Mouse (Mus musculus): ENCODE results near the gene Tctex1d4. TPM values are rescaled to one million over a fixed set of nuclear protein-coding genes. Genes with fewer than 3 reads are reported as not detected.

Gene Tctex1d4
- total RNA-seq, 2 experiments from 2014 or later = not detected

GRCm38 (mm10) chr4:117132794-117133143 is 6.2 kb downstream of the Tctex1d4 start:
- DNase-seq (ENCODE audit: extremely low spot score in 1 of 2, low spot score in 2 of 2) = no peak
- peak overlapping the region; percentile 45; the same call in 1 of the 2 replicates for H3K27ac ChIP-seq
- intact Hi-C loops (cut with DNase I) = loop anchor here (5.0 kb wide), 1 partner anchor 310 kb away; the partner anchor contains the start of gene Hpdl
- TF ChIP-seq CTCF (IDR thresholded peaks at IDR 0.05) = no peak
- H3K4me3 ChIP-seq = peak overlapping the region; percentile 73

GRCm38 (mm10) chr4:117133366-117133796 is 6.8 kb downstream of the Tctex1d4 start:
- no peak for DNase-seq (ENCODE audit: extremely low spot score in 1 of 2, low spot score in 2 of 2)
- Histone ChIP-seq H3K27ac (peak overlapping the region; percentile 89), H3K4me3 (peak overlapping the region; percentile 73)
- intact Hi-C loops (cut with DNase I) = loop anchor here (5.0 kb wide), 1 partner anchor 311 kb away; the partner anchor contains the start of gene Hpdl
- TF ChIP-seq CTCF (IDR thresholded peaks at IDR 0.05) = no peak

GRCm38 (mm10) chr4:117133817-117134600 is 7.4 kb downstream of the Tctex1d4 start, which contains the start of gene Plk3:
Gene Plk3, minus strand, starts transcription at chr4:117133963.
- peak; percentile 97 to 98 for DNase-seq (ENCODE audit: extremely low spot score in 1 of 2, low spot score in 2 of 2)
- Histone ChIP-seq H3K4me3 (peak within 1 kb of the TSS; percentile 73), H3K27ac (peak within 1 kb of the TSS; percentile 89)
- TF ChIP-seq CTCF (IDR thresholded peaks at IDR 0.05) = peak; percentile 2; the same call in 1 of the 2 replicates
- intact Hi-C loops (cut with DNase I) = loop anchor here (5.0 kb wide), 1 partner anchor 312 kb away; the partner anchor contains the start of gene Hpdl

GRCm38 (mm10) chr4:117134601-117134995 is 8.0 kb downstream of the Tctex1d4 start:
- no peak for TF ChIP-seq CTCF (IDR thresholded peaks at IDR 0.05)
- DNase-seq (ENCODE audit: extremely low spot score in 1 of 2, low spot score in 2 of 2) = no peak
- intact Hi-C loops (cut with DNase I) = loop anchor here (5.0 kb wide), 1 partner anchor 312 kb away; the partner anchor contains the start of gene Hpdl
- no peak overlapping the region; the same call in 1 of the 2 replicates for H3K4me3 ChIP-seq
- H3K27ac ChIP-seq = no peak overlapping the region

- intact Hi-C loops (cut with DNase I) = no loop called here
- no peak for TF ChIP-seq CTCF (IDR thresholded peaks at IDR 0.05)
- no peak overlapping the region for H3K27ac ChIP-seq
- H3K4me3 ChIP-seq = no peak overlapping the region
- no peak for DNase-seq (ENCODE audit: extremely low spot score in 1 of 2, low spot score in 2 of 2)
Measured at GRCm38 (mm10) chr4:117136034-117136433, 9.4 kb downstream of the Tctex1d4 start.

GRCm38 (mm10) chr4:117138295-117139216 is 12.0 kb downstream of the Tctex1d4 start:
- Histone ChIP-seq H3K4me3 (no peak overlapping the region), H3K27ac (no peak overlapping the region)
- intact Hi-C loops (cut with DNase I) = no loop called here
- no peak for TF ChIP-seq CTCF (IDR thresholded peaks at IDR 0.05)
- DNase-seq (ENCODE audit: extremely low spot score in 1 of 2, low spot score in 2 of 2) = no peak

GRCm38 (mm10) chr4:117139217-117139612 is 12.6 kb downstream of the Tctex1d4 start:
- Histone ChIP-seq H3K4me3 (no peak overlapping the region), H3K27ac (no peak overlapping the region)
- intact Hi-C loops (cut with DNase I) = no loop called here
- DNase-seq (ENCODE audit: extremely low spot score in 1 of 2, low spot score in 2 of 2) = no peak
- peak; percentile 85 for TF ChIP-seq CTCF (IDR thresholded peaks at IDR 0.05)

- DNase-seq (ENCODE audit: extremely low spot score in 1 of 2, low spot score in 2 of 2) = no peak
- no peak overlapping the region for H3K27ac ChIP-seq
- intact Hi-C loops (cut with DNase I) = loop anchor here (2.0 kb wide), 1 partner anchor 138 kb away; no protein-coding TSS in a partner anchor
- peak; percentile 65 for TF ChIP-seq CTCF (IDR thresholded peaks at IDR 0.05)
- no peak overlapping the region for H3K4me3 ChIP-seq
Measured at GRCm38 (mm10) chr4:117140613-117141012, 14.0 kb downstream of the Tctex1d4 start.

- Histone ChIP-seq H3K27ac (no peak overlapping the region), H3K4me3 (no peak overlapping the region)
- TF ChIP-seq CTCF (IDR thresholded peaks at IDR 0.05) = no peak
- DNase-seq (ENCODE audit: extremely low spot score in 1 of 2, low spot score in 2 of 2) = no peak
- intact Hi-C loops (cut with DNase I) = no loop called here
Measured at GRCm38 (mm10) chr4:117143023-117143422, 16.4 kb downstream of the Tctex1d4 start.

- no peak for TF ChIP-seq CTCF (IDR thresholded peaks at IDR 0.05)
- intact Hi-C loops (cut with DNase I) = no loop called here
Measured at GRCm38 (mm10) chr4:117145248-117145647, 18.7 kb downstream of the Tctex1d4 start.

GRCm38 (mm10) chr4:117146176-117146575 is 19.6 kb downstream of the Tctex1d4 start:
- DNase-seq (ENCODE audit: extremely low spot score in 1 of 2, low spot score in 2 of 2) = peak; percentile 72 to 74
- intact Hi-C loops (cut with DNase I) = no loop called here

More at GRCm38 (mm10) chr4:117145248-117145647, 18.7 kb downstream of the Tctex1d4 start:
- Histone ChIP-seq H3K4me3 (no peak overlapping the region), H3K27ac (no peak overlapping the region)
- DNase-seq (ENCODE audit: extremely low spot score in 1 of 2, low spot score in 2 of 2) = no peak

More at GRCm38 (mm10) chr4:117146176-117146575, 19.6 kb downstream of the Tctex1d4 start:
- peak; percentile 91 for TF ChIP-seq CTCF (IDR thresholded peaks at IDR 0.05)
- no peak overlapping the region for H3K27ac ChIP-seq
- no peak overlapping the region for H3K4me3 ChIP-seq

Measured in left cerebral cortex, adult 2 months (tissue).